Mouse (Mus musculus) embryo, embryonic 11 days (tissue): ENCODE data around the gene Pigk.
"Not testable (repeated sequence)": the region's sequence is repeated elsewhere in the genome, so short reads cannot be mapped to it uniquely, and the experiment has no call there.

Experiments used
- DNase-seq: peaks from one replicate; pipeline ENCODE4 v3.0.0-alpha.2; 2015

Pigk gene

DNA sequence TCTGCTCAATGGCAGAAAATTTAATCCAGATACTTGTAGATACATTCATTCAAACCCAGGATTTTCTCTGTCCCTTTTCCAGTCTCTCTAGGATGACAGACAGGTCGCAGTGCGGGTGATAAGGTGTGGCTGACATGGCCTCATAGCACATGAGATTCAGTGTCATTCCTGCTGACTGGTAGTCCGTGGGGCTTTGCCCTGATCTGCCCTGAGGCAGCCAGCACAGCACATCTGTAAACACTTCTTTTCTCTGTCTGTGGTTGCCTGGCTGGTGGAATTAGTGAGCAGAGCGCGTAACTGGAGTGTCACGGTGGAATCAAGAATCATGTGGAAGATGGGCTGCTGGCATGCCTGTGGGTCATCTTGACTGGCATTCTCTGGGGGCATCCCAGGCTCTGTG is 56.2 kb downstream of the Pigk start:
- no peak for DNase-seq

DNA sequence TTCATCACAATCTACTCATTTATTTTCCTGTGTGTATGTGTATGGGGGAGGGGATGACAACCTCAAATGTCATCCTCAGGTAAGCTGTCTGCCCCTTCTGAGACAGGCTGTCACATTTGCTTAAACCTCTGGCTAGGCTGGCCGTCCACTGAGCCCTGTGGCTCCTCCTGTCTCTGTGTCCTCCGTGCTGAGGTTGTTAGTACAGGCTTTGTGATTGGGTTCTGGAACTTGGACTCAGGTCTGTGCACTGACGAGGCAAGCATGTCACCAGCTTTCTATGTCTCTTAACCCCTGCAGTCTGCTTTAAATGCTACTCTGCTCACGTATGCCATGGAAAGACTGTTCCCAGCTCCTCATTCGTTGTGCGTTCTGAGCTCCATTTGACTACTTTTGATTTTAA is 62.5 kb downstream of the Pigk start:
- no peak for DNase-seq

DNA sequence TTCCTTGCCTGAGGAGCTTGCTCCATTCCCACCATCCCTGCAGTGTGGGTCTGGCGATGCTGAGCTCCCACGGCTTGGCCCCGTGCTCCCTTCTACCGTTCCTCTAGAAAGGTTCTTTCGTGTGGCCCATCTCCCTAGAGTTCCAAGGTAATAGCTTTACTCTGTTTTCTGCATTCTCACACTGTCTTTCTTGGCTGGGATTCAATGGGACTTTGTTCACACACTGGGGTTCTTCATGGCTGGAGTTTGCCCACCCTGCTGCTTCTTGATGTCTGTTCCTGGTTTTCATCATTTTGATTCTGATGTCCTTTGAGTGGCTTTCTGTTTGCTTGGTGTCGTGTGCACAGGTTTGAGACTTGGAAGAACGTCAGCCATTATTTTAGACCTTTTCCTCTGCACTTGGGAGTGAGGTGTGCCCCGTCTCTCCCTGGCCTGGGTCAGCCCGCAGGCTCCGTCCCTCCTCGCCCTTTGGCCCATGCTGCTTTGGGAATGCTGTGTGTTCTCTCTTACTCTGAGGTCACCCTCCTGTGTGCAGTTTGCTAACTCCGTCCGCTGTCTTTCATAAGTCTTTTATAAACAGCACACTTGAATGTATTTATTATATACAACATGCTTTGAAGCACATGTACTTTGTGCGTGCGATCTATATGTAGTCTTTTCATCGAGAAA is 63.1 kb downstream of the Pigk start:
- no peak for DNase-seq

DNA sequence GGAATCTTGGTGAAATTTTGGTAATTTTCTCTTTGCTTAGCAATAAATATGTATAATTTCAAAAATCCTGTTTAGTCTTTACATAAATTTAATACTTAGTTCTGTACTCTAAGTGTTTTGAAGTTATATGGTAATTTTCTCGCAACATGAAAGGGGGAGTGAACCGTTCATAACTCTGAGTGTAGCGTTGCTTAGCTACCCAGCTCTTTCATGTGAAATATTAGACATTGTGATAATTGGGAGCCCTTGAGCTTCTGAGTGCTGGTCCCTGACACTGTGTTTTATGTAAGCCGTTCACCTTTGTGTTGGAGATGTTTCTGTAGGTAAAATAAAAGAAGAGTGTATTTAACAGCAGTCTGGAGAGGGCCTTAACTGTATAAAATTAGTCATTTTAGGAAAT is 65.9 kb downstream of the Pigk start:
- no peak for DNase-seq

DNA sequence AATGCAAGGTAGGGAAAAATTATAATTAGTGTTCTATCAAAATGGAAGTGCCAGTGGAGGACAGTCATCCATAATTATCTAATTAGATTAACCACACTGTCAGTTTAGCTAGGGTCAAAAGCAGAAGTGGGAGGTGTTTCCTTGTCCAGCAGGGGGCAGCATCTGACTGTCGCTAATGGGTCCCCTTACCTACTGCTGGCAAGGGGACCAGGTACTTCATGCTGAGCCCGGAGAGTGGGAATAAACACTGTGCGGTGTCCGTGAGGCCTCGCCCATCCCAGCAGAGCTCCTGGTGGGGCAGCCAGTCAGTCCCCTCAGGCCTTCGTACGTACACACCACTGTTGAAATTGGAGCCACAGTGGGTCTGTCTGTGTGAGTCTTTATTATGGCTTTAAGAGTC is 69.9 kb downstream of the Pigk start:
- peak; percentile 87 for DNase-seq

DNA sequence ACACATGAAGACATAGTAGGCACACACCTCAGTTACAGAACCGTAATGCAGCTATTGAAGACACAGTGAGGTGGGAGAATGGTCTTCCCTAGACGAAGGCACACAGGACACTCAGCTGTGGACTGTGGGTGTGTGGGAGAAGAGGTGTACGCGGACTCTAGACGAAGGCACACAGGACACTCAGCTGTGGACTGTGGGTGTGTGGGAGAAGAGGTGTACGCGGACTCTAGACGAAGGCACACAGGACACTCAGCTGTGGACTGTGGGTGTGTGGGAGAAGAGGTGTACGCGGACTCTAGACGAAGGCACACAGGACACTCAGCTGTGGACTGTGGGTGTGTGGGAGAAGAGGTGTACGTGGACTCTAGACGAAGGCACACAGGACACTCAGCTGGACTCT is 70.5 kb downstream of the Pigk start:
- not testable (repeated sequence) for DNase-seq

DNA sequence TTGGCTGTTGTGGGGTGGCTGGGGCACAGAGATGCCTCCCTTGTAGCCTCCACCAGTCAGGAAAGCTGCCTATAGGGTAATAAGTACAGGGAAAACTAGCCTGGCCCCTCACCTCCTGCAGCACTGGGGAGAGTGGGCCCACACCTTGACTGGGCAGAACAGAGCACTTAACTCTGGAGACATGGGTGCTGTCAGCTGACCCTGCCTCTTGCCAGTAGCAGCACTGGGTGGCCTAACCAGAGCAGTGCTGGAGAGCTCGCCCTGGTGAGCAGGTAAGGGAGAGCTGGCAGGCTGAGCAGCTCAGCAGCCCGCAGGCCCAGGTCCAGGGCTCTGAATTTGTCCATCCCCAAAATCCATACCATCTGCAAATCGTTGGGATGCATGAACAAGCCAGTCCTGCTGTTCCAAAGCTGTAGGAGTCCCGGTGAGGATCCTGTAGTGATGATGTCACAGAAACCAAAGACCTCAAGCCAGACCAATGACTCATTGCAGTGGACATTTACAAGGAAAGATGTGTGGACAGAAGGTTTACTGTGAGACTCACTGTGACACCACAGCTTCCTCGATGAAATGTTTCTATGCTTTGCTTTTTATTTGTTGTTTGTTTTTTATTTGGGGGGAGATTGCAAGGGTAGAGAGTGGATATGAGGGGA is 74.5 kb downstream of the Pigk start:
- DNase-seq, result not testable (repeated sequence)

DNA sequence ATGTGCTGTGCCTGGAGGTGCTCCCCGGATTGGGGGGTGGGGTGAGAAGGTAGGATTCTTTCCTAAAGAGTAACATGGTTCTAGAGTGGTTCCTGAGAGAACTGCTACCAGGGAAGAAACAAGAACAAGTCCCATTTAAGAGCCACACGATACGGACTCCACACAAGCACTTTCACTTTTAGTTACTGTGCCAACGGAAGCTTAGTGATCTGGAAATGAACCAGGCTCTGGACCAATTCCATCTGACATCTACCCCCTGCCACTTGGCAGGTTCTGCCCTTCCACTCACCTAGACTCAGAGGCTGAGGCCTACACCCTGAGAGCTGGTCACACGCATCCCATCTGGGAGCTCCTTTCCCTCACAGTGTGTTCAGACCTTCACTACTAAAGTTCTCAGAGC is 78.7 kb downstream of the Pigk start:
- no peak for DNase-seq

DNA sequence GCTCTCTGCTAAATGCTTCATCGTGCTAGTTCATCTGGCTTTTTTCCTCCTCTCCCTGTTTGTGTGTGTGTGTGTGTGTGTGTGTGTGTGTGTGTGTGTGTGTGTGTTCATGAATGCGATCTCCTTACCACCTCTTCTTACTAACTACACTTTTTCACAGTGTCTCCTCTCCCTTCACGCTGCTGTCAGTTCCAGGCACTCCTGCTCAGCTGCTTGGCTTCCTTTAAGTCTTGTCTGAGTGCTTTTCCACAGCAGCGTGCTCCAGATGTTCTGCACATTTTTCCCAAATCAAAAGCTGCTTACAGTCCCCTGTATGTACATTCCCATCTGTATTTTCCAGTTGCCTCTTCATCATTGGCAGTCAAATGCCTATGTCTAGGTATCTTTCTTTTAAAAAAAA is 79.1 kb downstream of the Pigk start:
- no peak for DNase-seq

DNA sequence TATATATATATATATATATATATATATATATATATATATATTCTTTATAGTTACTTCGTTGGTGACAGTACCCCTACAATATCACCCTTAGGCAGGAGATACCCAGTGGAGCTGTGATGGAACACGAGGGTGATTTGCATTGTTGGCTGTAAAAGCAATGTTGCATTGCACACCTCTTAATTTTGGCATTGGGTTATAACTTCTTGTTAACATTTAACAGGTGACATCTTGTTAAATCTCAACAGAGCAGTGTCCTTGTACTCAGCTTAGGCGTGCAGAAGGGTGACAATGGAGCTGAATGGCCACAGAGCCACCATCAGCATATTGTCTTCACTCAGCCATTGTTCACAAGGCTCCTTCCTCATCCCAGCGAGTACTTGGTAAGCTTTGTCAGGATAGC is 82.3 kb downstream of the Pigk start:
- no peak for DNase-seq

DNA sequence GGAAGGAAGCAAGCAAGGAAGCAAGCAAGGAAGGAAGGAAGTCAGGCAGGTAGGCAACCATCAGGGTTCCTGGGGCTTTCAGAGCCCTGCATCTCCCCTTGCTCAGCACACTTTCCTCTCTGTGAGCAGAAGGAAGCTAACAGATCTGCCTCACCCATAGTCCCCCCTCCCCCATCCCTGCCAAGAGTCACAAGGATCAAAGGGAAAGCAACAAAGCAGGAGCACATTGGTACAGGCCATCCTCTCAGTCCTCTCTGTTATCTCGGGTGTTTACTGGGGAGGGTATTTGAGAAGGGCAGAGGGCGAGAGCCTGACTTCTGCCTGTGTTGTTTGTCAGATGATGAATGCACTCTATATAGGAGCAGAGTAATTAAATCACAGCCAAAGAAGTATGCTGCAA is 83.5 kb downstream of the Pigk start:
- peak; percentile 32 for DNase-seq

DNA sequence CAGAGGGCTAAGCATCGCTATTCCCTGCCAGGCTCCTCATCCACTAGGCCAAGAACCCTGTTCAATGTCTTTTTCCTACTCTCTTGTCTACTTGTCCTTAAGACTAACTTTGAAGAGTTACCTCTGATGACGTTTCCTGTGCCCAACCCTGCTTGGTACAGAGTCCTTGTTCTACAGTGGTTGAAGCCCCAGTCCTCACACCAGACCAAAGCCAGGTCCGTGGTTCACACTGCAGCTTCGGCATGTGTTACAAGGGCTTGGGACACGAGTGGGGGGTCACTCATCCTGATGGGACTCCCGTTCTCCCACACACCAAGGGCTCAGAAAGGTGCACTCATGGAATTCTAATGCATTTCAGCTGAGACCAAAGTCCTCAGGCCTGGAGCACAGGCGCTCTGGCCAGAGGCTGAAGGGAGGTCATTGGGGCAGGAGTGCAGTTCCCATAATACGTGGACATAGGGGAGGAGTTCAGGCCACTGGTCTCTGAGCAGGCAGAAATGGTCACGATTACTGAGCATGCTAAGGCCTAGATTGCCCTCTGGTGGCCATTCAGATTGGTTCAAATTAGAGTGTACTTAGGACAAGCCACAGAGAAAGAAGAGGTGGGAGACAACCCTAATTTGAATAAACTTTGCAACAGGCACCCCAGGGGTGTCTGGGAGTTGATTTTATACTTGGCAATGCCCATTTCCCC is 86.0 kb downstream of the Pigk start:
- peak; percentile 58 for DNase-seq

DNA sequence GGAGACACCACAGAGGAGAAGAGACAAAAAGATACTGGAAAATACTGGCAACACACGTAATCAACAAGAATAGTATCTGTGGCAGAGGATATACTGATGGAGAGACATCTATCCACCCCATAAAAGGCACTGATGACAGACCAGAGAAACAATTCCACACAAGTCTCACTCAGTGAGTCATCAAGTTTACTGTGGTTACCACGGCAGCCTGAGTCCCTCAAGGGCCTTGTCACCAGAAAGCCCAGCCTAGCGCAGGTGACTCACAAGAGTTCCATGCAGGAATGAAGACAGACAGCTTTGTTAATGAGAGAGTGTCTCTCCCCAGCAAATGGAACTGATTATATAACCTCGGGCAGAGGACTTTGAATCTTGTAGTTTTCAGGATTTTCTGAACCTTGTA is 100.0 kb downstream of the Pigk start:
- DNase-seq, result no peak

DNA sequence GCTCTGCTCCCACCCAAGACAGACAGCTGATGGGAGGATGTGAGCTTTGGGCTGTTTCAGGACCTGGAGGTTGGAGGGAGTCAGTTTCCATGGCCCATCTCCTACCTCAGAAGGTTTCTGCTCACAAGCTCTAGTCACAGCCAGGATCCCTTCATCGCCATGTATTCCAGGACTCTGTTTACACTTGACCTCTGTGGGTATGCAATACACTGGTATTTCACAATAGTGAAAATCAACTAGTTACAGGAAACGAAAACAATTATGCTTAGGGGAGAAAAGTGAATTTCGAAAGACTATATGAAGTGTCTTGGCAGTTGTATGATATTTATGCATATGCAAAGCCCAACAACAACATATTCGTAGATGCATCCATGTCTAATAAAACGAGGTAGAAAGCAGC is 101.2 kb downstream of the Pigk start:
- DNase-seq, result no peak

DNA sequence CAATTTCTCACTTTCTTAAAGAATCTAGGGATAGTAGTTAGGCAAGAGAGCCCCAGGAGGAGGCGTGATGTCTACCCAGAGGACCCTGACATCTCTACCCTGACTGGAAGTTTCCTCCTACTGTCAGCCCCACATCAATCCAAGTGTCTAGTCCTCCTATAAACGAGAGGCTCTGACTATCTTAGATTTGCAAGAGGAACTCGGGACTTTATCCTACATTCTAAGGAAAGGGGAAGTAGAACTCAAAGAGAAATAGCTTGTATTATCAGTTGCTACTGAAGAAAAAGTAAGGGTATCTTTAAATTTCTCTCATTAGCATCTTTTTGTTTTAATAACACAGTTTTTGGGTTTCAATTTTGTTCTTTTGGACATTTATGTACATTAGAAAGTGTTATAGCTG is 106.5 kb downstream of the Pigk start:
- no peak for DNase-seq

DNA sequence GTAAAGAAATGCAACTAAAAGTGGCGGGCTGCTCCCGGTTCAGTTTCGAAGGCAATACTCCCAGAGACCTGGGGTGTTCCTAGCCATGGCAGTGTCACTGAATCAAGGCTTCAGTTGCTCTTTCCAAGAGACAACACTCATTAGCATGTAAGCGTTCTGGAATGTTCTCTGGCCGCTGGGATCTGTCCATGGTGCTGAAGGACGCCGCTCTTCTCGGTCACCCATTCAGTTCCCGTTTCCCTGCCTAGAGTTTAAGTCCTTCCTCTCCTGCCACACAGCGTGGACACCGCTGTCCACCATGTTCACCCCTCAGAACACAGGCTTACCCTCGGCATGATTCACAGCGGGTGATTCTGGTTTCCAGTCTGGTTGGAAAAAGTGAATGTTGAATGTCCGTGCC is 107.3 kb downstream of the Pigk start:
- peak; percentile 74 for DNase-seq

DNA sequence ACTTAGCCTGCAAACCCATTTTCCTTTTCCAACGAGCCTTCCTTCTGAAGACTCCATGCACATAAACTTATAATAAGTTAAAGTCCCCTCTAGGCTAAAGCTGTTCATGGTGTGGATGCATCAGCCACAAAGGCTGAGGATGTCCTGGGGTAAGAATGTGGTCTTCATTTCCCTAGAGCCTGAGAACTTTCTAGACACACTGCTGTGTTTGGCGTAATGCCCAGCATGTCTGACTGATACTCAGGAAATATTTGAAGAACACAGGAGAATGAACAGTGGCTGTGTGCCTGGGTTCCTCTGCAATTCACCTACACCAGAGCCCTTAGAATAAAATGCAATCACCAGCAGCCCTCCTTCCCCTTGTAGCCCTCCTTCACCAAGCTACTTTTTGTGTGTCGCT is 117.5 kb downstream of the Pigk start:
- no peak for DNase-seq

DNA sequence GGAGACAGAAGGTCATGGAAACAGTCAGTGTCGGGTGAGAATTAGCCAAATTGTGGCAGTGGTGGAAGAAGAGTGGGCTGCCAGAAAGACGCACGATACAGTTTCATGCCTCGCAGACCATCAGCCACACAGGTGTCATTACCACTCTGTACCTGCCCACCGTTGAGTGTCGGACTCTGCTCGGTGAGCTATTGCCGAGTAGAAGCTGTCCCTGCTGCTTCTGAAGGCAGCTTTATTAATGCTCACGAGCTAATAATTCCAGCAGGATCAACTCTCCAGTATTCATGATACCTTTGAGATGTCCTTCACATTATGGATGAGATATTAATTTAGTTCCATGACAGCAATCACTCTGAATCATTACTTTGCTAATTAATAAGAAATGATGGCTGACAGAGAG is 118.1 kb downstream of the Pigk start:
- no peak for DNase-seq

DNA sequence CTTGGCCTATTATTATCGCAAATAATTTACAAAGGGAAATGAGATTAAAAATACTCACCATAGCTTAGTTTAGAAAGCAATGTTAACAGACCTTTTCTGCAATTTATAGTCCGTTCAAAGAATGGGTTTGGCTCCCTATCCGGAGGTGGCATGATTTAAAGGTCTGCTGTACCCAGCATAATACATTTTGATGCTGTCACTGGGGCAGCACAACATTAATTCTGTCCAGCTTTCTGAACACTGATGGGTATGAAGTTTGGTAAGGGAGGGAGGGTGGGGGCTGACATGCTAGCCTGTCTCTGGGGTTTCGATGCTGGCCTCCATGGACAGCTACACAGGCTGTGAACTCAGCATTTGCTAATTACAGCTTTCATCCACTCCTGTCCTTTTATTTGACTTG is 118.5 kb downstream of the Pigk start:
- no peak for DNase-seq

DNA sequence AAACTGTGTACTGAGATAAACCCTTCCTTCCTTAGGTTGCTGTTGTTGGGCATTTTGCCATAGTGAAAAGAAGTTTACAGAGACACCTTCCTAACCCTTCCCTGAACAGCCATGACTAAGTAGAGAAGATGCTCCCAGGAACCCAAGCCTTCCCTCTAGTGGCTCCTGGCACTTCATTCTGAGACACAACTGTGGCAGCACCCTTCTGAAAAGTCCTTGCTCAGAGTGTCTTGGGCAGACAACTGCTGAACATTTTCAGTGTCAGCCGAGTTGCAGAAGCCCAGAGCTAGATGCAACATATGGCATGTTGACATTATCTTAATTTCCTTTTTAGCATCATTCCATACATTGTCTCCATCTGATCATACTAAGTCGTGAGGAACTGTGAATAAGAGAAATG is 123.5 kb downstream of the Pigk start:
- DNase-seq, result no peak

DNA sequence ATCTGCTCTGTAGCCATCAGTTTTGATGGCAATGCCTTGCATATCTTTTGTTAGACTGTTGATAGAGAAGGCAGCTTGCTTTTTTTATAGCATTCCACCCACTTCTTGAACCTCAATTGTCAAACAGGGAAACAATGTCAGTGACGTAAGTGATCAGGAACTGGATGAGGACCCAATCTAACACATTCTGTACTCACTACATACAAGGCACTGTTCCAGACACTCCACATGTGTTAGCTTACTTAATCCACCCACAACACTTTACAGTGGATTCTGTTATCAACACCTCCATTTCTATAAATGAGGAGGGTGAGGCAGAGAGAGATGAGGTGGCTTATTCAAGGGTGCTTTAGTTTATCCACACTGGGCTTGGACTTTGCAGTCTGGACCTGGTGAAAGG is 124.0 kb downstream of the Pigk start:
- no peak for DNase-seq

DNA sequence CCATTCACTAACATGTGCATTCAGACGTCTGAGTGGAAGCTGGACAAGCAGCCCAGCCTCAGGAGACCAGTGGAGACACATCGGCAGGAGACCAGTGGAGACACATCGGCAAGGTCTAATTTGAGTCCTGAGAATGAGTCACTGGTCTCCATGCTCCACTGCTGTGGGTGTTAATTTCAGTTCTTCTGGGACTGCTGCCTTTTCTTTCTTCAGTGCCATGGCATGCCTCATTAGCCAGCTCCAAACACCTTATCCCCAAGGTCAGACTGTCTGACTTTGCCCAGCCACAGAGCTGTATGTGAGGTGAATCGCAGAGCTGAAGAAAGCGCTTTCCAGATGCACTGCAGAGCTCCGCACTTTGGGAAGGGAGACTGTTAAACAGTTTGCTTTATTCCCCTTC is 127.4 kb downstream of the Pigk start:
- DNase-seq, result no peak

DNA sequence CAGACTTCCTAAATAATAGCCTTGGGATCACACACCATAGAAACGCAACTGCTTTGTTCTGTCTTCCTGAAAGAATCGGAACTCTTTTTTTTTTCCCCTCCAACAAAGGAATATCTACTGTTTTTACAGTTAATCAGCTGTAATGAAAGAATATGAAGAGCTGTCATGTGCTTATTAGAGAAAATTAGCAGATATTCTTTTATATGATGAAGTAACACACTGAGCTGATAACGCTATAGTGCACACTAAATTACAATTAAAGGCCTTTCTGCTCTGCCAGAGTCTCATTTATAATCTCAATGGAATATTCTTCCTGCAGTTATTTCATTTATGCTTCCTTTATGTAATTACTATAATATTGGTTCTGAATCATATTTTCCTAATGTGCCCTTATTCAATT is 128.7 kb downstream of the Pigk start:
- no peak for DNase-seq

DNA sequence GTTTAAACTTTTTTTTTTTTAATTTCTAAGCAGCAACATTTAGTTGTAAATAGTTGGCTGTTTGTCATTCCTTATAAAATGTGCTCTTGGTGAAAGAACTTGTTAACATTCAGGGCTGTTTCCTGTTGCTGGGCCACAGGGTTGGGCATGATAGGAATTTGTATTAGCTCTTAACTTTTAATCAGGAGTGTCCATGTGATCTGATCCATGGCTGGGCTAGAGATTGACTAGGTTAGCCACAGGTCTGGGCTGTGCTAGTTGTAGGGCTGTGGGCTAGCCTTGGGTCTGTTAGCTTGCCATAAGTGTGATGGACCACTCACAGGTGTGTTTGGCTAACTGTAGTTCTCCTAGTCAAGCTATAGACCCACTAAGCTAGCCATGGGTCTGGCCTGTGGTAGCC is 130.0 kb downstream of the Pigk start:
- DNase-seq, result no peak
